Mouse (Mus musculus) layer of hippocampus, postnatal 14 days (tissue): Measurements from ENCODE around the gene Slc4a10. TPM values are rescaled to one million over a fixed set of nuclear protein-coding genes. Genes with fewer than 3 reads are reported as not detected.
A peak's percentile ranks its signal among the peaks of the same experiment; 100 is the strongest.

ENCODE experiments used
- DNase-seq, 2 experiments: peaks; one replicate each; pipeline ENCODE4 v3.0.0; 2021 to 2022; ENCODE audit warnings: low spot score in 2 of 2, mixed read lengths in 1 of 2
- total RNA-seq, 2 experiments: library from RNA; stranded (reverse); gene quantifications; 2 replicates each; pipeline ENCODE4 v1.2.3; 2021

Gene Slc4a10
- total RNA-seq, 2 experiments from 2014 or later = 179 to 181 TPM

- DNase-seq = no peak
These were observed 298.1 kb downstream of the Slc4a10 start for GRCm38 (mm10) chr2:62344367-62344766.

DNA sequence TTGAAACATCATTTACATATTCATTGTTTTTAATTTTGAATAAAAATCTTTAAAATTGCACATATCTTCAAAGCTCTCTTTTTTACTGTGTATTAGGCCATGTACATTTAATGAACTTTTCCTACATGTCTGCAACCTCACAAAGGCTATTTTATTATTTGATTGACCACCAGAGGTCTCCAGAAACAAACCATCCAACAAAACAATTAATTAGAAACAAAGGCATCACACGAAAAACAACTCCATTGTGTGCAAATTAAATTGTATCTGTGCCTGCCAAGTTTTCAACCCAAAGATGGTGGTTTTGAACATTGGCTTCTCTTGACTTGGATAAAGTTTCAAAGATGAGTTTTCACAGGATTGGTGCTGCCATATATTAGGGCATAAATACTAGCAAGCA, 300.5 kb downstream of the Slc4a10 start:
- DNase-seq = no peak

- DNase-seq = no peak
These were observed 301.5 kb downstream of the Slc4a10 start for GRCm38 (mm10) chr2:62347762-62348161.

GRCm38 (mm10) chr2:62352035-62352434, 305.8 kb downstream of the Slc4a10 start:
- no peak for DNase-seq

DNA sequence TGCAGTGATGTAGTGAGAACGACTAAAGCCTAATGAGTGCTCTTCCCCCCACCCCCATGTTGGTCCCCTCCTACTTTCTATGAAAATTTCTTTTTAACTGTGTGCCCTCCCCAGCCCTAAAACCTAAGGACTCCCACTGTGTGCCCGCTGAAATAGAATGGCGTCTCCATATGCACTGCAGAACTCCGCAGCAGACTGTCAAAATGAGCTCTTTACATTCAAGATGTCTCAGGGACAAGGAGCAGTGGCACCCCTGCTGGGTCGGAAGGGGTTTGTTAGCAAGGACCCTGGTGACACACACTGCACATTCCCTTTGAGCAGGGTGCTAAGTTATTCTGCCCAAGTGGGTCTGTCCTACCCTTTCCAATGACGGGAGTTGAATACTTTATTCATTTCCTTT, 309.5 kb downstream of the Slc4a10 start:
- DNase-seq = no peak

DNA sequence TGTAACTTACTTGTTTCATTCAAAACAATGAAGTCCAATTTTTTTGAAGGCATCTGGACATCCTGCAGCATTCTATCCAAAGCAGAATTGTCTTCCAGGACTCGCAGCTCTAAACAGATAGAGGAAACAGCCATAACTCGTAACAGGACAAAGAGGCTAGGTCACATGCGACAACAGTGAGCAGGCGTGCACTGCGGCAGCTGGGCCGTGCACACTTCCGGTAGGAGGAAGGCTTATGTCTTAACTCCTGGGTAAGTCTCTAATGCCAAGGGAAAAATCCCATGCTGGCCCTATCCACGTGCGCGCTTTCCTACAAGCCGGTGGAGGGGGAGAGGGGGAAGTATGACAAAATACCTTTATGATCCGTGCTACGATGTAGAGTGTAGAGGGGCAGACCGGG, 310.3 kb downstream of the Slc4a10 start:
- no peak for DNase-seq

- no peak for DNase-seq
These were observed 311.0 kb downstream of the Slc4a10 start for GRCm38 (mm10) chr2:62357259-62357658.

- DNase-seq = no peak
These were observed 314.6 kb downstream of the Slc4a10 start for GRCm38 (mm10) chr2:62360872-62361271.

DNA sequence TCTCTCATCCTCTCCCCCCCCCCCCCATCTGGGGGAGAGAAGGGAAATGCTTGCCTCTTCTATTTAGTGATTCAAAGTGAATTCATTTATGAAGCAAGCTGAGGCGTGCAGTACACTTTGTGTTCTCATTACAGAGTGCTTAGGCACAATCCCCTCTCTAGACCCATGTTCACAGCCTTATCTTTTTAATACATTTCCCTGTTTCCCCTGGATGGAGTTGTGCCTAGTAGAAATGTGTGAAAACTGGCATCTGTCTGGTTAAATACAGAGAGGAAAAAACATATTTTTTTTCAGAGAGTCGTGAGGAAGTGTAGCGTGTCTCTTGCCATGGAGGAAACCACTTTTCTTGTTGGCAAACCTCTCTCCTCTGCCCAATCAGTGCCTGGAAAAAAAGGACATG, 315.3 kb downstream of the Slc4a10 start:
- no peak for DNase-seq

DNA sequence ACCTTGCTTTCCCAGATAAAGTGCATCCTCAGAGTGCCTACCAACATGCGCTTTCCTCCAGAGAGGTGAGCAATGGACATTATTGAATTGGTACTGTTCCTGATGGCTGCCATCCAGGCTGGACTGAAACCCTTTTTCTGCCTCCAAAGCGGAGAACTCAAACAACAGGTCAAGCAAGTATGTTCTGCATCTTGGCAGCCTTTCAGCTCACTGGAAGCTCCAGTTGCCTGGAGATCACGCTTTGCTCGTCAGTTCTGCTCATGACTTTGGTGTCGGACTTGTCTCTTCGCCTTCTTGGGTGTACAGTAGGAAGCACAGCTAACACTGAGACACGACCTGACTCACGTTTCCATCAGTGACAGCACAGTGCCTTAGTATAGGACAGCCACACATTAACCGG, 315.9 kb downstream of the Slc4a10 start:
- no peak for DNase-seq

- no peak for DNase-seq
These were observed 317.3 kb downstream of the Slc4a10 start for GRCm38 (mm10) chr2:62363606-62364005.

GRCm38 (mm10) chr2:62368349-62369053, 322.2 kb downstream of the Slc4a10 start:
- DNase-seq = peak in 1 of 2 experiments; percentile 39

DNA sequence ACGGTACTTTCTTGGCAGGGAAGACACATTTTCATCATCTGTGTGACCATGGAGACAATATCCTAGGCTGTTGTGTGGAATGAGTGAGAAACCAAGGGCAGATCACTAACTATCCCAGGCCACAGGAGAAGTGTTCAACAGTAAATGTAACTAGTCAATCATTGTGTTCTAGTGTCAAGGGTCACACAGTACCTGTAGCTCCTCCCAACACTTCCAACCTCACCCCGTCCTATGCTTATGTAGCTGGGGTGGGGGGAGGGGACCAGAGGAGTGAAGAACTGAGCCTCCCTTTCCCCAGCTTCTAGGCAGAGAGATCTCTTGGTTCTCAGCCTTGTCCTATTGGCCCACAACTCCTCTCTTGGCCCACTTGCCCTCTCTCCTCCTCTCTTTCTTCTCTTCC, 323.8 kb downstream of the Slc4a10 start:
- no peak for DNase-seq

GRCm38 (mm10) chr2:62373692-62374091, 327.4 kb downstream of the Slc4a10 start:
- peak in 1 of 2 experiments; percentile 9 for DNase-seq

Other genes with a start within 250 kb of the Slc4a10 start
- 10 to 100 TPM; 29.2 to 31.4 TPM for gene Tbr1, start 243.5 kb upstream of the Slc4a10 start, total RNA-seq